Mouse (Mus musculus): Measurements from ENCODE around the gene Fgd5.
"Not testable (repeated sequence)": the region's sequence is repeated elsewhere in the genome, so short reads cannot be mapped to it uniquely, and the experiment has no call there.

The Fgd5 gene

DNA sequence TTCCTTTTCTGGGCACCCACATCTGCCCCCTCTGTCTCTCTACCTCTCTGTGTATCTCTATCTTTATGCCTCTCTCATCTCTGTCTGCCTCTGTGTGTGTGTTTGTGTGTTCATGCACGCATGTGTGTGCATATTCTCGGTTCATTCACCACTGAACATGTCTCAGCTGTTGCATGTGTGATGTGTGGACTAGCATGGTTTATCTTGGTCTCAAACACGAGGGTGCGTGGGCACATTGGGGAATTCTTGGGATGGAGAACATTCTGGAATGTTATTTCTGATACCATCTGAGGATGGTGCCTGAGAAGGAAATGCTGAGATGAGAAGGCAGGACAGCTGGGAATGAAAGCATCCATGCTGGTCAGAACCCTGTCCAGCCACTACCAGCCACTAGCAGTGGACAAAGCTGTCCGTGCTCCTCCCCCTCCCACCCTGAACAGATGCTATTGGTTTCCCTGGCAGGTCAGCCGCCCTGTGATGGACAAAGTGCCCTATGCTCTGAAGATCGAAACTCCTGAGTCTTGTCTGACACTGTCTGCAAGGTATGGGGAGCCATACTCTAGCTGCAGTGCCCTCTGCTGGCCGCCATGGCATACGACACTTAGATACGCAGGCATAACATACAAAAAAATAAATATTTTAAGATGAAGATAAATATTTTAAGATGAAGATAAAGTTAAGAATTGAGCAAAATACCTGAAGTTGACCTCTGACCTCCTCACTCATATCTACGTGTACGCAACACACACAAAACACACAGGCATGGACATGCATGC lies 87.2 kb downstream of the Fgd5 start:
- peak; percentile 15 for DNase-seq (ENCODE audit: low read depth, low spot score)

DNA sequence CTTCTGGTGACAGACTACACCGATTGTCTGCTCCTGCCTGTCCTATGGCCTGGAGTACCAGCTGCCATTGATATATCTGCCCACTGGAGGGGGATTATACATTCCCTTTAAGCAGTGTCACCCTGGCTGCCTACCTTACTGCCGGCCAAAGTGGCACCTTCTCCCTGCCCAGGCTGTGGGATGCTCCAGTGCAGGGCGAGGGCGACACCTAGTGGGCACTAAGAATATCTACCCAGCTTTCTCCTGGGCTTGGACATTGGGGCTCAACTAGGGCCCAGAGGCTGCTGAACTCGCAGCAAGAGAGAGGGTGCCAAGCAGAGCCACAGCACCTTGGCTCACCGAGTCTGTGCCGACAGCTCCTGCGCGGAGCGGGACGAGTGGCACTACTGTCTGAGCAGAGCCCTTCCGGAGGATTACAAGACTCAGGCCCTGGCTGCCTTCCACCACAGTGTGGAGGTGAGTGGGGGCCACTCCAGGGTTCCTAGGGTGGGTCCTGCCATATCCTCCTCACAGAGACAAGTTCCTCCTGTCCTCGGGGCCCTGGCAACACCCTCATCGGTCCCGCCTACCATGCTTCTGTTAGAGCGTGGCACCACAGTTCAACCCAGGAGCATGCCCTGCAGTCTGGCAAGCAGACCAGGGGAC lies 88.6 kb downstream of the Fgd5 start:
- peak; percentile 63 for DNase-seq (ENCODE audit: low read depth, low spot score)

DNA sequence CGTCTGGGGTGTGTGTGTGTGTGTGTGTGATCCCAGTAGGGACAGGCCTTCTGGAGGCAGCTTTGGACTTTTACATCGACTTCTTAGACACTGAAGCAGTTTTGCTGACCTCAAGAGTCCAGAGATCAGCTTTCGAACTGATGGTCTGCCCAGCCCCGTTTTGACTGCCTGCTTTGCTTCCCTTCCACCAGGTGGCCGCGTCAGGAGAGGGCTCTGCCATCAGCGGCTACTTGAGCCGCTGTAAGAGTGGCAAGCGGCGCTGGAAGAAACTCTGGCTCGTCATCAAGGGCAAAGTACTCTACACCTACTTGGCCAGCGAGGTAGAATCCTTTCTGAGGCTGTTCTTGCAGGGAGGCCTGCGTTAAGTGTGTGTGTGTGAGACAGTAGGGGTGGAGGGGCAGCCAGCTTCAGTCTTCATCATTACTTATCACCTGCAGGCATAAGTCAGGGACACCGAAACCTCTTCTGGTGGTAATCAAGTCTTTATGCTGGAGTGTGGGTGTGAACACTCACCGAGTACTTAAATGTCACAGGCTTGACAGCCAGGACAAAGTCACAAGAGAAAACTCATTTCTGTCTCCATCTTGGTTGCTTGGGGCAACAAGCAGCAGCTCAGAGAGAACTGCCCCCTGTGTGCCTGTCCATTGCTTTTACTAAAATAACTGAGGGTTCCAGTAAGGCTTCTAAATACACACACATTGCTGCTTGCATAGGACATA lies 92.6 kb downstream of the Fgd5 start:
- no peak for DNase-seq (ENCODE audit: low read depth, low spot score)

DNA sequence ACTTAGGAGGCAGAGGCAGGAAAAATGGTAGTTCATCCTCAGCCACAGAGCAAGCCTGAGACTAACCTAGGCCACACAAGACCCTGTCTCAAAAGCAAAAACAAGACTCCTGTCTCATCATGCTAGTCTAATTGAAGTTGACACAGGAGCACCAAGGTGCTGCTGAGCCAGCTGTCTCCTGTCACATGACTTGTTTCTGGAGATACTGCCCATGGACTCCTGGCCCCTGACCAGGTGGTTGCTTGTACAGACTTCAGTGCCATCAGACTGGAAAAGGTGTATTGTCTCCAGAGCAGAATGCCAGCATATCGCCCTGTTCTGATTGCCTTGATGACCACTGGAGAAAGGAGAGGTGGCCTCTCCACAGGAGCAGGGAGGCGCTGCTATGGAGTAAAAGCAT lies 102.1 kb downstream of the Fgd5 start:
- no peak for DNase-seq (ENCODE audit: low read depth, low spot score)

DNA sequence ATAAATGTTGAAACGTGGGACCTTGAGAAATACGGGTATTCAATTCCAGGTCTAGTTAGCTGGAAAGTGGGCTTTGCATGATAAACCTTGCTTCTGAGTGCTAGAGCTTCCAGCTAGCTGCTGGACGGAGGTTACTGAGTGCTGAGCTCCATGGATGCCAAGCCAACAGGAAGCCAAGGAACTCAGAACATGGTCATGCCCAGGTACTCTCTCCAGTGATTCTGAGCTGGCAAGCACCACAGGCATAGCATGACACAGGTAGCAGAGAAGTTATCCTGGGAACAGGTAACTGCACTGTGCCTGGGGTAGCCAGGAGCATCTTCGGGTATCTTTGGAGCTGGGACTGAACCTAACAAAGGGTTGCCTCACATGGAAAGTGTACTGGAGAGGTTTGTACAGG lies 104.1 kb downstream of the Fgd5 start:
- DNase-seq (ENCODE audit: low read depth, low spot score): no peak

DNA sequence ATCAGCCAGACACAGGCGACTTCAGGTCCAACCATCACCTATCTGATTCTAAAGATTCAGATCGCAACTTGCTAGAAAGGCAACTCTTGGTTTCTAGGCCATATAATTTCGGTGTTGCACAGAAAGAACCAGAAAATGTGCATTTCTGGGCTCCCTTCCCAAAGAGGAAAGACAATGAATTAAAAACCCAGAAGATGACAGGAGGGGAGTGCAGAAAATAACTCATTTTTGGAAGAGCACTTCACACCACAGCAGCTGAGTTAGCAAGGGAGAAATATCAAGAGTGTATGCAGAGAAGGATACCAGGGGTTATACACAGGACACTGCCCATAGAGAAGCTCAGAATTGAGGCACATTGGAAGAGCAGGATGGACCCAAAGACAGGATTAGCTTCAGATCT lies 106.3 kb downstream of the Fgd5 start:
- DNase-seq (ENCODE audit: low read depth, low spot score): no peak

DNA sequence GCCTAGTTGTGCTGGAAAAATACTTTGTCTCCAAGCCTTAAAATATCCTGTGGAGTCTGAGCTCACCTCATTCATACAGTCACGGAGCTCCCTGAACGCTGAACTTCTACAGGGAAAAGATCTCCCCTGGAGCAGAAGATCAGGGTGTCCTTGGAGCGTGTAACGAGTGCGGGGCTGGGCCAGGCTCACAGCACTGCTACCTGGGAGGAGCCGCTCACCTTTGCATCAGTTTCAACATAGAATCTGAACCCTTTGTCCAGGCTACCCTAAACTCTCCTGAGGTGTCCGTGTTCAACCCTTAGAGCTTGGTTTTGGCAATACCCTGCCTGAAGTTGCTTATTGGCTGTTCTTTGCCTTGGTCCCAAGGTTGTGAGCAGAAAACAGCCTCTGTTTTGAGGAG lies 110.5 kb downstream of the Fgd5 start:
- DNase-seq (ENCODE audit: low read depth, low spot score): not testable (repeated sequence)

DNA sequence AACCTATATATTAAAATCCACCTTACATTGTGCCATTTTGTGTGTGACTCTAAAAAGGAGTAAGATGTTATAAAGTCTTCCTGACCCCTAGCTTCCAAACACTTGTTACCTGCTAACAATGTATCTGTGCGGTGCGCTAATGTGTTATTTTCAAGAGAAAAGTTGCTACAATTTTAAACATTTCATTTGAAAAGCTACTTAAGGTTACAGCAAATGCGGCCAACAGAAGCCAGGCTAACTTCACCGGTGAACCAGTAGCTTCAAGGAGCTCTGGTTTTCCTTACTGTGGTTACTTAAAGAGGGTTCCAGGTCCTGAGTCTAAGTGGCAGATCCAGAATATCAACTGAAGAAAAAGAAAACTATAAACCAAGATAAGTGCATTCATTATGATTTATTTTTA lies 111.3 kb downstream of the Fgd5 start:
- DNase-seq (ENCODE audit: low read depth, low spot score): no peak

DNA sequence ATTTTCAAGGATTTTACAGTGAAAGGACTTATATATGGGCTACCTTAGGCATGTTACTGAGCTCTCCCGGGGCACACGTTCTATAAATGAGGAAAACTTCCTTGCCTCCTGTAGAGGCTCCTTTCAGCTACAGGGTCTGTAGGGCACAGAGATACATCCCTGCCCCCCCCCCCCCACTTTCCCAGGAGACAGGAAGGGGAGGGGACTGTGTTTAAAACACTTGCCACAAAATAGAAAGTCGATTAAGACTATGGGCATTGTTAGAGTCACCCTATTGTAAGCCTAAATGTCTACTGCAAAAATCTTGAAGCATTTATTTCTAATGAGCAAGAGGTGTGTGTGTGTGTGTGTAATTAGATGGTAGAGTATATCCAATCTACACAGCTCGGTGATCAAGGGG lies 111.8 kb downstream of the Fgd5 start:
- DNase-seq (ENCODE audit: low read depth, low spot score): no peak

DNA sequence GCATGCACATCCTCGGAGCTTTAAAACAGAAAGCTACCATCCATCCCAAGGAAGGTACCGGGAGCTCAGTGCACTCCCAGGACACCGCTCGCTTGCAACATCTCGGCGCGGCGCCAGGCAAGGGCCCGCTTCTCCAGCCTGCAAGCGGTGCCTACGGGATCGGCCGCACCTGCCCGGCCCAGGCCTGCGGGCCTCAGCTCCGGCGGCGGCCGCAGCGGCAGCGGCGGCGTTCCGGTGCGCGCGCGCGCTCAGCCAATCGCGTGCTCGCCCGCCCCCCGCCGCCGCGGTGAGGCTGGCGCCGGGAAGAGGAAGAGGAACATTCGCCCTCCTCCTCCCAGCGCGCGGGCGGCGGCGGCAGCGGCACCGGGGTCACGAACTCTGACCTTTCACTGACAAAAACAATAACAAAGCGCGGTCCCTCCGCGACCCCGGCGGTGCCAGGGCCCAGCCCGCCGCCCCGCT lies 112.5 kb downstream of the Fgd5 start, which contains the start of gene Nr2c2:
Nr2c2 (plus strand) TSS at position 261 of the 462 bp plus-strand sequence.
- DNase-seq (ENCODE audit: low read depth, low spot score): peak; percentile 89

DNA sequence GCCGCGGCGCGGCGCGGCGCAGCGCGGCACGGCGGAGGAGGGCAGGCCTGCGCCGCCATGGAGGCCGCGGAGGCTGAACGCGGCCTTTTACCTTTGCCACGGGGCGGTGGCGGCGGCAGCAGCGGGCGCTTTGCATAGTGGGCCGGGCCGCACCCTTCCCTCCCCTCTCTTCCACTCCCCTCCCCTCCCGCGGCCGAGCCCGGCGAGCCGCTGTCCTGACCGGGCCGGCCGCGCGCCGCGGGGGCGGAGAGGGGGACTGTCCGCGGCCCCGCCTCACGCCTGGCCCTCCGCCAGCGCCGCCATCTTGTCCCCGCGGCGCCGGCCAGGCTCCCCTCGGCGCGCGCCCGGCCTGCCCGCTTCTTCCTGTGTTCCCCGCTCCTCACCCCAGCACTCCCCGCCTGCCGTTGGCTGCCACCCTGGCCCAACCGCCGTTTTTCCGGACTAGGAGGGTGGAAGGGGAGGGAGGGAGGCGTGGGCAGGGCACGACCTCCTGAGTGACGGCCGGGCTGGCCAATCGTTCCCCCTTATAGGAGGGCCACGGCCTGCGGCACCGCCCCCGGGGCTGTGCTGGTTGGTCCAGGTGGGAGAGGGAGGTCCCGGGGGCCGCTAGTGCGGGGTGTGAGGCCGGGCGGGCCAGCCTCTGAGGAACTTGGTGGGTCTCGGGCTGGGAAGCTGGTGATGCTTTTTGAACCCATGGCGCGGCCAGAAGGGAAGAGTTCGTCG lies 113.2 kb downstream of the Fgd5 start:
- peak; percentile 99 for DNase-seq (ENCODE audit: low read depth, low spot score)

DNA sequence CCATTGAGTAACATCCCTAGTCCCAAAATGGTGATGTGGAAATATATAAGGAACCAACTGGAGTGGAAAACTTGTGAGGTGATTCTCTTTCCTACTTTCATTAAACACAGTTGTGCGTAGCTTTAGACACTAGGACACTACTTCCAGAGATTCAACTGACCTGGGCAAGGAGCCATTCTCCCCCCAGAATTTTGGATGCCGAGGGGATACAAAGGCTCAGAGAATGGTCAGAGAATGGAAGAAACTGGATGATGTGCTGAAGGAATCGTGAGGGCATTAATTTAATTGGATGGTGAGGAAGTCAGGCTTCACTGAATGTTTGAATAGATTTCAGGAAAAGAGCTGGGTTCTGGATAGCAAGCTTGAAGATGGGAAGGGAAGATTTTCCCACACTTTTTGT lies 114.1 kb downstream of the Fgd5 start:
- DNase-seq (ENCODE audit: low read depth, low spot score): no peak

DNA sequence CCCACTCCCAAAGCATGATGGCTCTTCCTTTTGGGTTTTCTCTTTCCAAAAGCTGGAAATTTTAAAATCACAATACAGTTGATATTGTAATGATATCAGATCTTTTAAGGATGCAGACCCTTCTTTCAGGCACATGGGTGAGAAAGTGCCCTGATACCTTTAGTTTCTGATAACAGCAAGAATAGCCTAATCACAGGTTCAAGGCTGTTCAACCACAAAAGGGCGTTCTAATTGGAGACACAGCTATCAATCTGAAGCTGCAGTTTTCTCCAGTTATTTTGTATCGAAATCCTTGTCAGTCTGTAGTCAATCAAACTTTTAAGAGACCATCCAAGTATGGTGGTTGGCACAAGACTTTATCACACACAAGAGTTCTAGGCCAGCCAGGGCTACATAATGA lies 115.2 kb downstream of the Fgd5 start:
- DNase-seq (ENCODE audit: low read depth, low spot score): no peak

DNA sequence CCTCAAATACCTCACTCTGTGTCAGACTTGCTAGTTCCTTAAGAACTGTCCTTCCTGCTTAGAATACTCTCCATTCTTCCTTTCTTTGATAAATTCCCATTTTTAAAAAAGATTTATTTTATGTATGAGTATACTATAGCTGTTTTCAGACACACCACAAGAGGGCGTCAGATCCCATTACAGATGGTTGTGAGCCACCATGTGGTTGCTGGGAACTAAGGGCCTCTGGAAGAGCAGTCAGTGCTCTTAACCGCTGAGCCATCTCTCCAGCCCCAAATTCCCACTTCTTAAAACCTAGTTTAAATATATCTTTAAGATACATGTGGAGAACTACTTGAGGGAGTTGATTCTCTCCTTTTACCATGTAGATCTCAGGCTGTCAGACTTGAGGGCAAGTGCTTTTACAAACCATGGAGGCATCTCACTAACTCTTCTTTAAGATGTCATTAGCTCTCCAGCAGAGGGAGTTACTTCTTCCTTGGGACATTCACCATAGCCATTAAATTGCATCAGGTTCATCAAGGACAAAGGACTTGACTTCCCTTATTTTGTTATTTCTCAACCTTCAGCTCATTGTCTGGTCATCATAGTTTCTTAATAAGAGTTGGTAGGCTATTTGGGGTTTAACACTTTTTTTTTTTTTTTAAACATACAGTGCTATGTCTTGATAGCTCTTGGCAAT lies 122.1 kb downstream of the Fgd5 start:
- DNase-seq (ENCODE audit: low read depth, low spot score): peak; percentile 23

DNA sequence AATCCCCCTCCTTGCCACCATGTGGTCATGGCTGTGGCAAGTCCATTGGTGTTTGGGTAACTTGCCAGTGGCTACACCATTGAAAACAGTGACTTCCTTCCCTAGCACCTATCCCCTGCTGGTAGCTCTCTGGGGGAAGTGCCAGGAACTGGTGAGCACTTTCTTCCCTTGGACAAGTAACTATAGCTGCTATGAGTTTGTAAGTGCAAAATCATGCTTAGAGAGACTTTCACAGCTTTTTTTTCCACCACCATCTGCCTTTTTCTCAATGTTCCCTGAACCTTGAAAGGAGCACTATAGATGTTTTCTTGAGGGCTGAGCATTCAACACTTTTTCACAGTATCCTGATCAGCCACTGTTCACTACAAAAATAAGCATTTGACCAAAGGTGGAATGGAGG lies 145.9 kb downstream of the Fgd5 start:
- no peak for DNase-seq (ENCODE audit: low read depth, low spot score)
